Mouse (Mus musculus): ENCODE results near the gene G6pc.

DNA sequence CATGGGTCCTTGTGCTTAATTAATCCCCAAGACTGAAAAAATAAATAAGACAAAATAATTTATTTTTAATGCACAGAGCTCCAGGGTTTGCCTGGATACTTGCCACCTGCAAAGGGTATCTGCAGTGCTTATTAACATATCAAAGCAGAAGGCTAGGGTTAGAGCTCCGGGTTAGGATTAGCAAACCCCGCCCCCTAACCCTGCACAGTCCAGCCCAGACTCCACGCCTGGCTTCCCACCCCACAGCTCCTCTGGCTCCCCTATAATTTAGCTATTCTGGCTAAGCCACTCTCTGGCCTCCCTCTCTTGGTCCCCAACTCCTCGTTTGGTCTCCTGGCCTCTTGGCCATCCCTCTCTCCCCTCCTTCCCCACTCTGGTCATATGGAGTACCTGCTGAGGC, 14.5 kb downstream of the G6pc start:
- TF ChIP-seq CTCF (IDR thresholded peaks at IDR 0.05) (no peak), EP300 (IDR thresholded peaks at IDR 0.05; ENCODE audit: insufficient read depth, low read depth, low read length) (no peak), POLR2A (IDR thresholded peaks at IDR 0.05; ENCODE audit: insufficient read depth, low read depth, low read length) (no peak)

Data from heart, adult 2 months (tissue).